Mouse (Mus musculus) lung, adult 2 months (tissue): ENCODE data around the gene Fstl4. TPM values are rescaled to one million over a fixed set of nuclear protein-coding genes. Genes with fewer than 3 reads are reported as not detected.

Experiments
- DNase-seq: peaks from one replicate; pipeline ENCODE4 v3.0.0; 2022
- H3K4me1 ChIP-seq: fragments of 200-500 bp; 2 replicates; pipeline ENCODE4 v1.6.1; 2011; ENCODE audit warnings: low read length; ENCODE audit not compliant: control insufficient read depth, insufficient read depth
- H3K4me3 ChIP-seq: fragments of 200-500 bp; replicated peaks from 2 replicates; pipeline ENCODE3; 2011; ENCODE audit warnings: low read depth, mild to moderate bottlenecking, control low read depth, low read length; ENCODE audit errors: extremely low read depth
- CTCF ChIP-seq: fragments of 200-500 bp; IDR thresholded peaks from 2 replicates; pipeline ENCODE4 v1.5.1; 2011; ENCODE audit warnings: mild to moderate bottlenecking, low read length, control low read depth; ENCODE audit not compliant: insufficient read depth
- POLR2A ChIP-seq: fragments of 200-500 bp; IDR thresholded peaks from 2 replicates; pipeline ENCODE4 v1.6.1; 2011; ENCODE audit warnings: low read depth, mild to moderate bottlenecking, control low read depth, low read length, borderline replicate concordance; ENCODE audit errors: extremely low read depth
- WGBS: fragments of 180-500 bp; shearing (Covaris S2); methylation state at CpG from one replicate; pipeline ENCODE4 v1.1.7; 2018; 5-methylcytosine and 5-hydroxymethylcytosine counted together
- polyA plus RNA-seq: library from polyadenylated mRNA; depleted of rRNA; stranded (reverse); fragments of >200 nt; gene quantifications from 2 replicates; pipeline ENCODE4 v1.2.3, GENCODE M21; 2012

The Fstl4 gene
- polyA plus RNA-seq, 1 experiment, result 0.56 TPM

- peak; percentile 11 for DNase-seq
- TF ChIP-seq CTCF, result peak; percentile 28
- no peak for TF ChIP-seq POLR2A
- Histone ChIP-seq H3K4me1 (no peaks in the 10 kb centered on the region), H3K4me3 (no peak overlapping the region)
- 2% methylated on average over 21 of the region's 21 CpGs for WGBS
These were observed 1.3 kb downstream of the Fstl4 start for GRCm38 (mm10) chr11:52765678-52766254.

- DNase-seq, result no peak
These were observed 3.5 kb downstream of the Fstl4 start for GRCm38 (mm10) chr11:52767921-52768320.

GRCm38 (mm10) chr11:52773073-52773472, 8.6 kb downstream of the Fstl4 start:
- Histone ChIP-seq H3K4me3 (no peak overlapping the region), H3K4me1 (no peaks in the 10 kb centered on the region)
- TF ChIP-seq POLR2A (no peak), CTCF (no peak)
- no peak for DNase-seq
- 70% methylated on average over 3 of the region's 3 CpGs for WGBS

More at GRCm38 (mm10) chr11:52767921-52768320, 3.5 kb downstream of the Fstl4 start:
- TF ChIP-seq POLR2A, result no peak
- TF ChIP-seq CTCF, result no peak
- no peak overlapping the region for H3K4me3 ChIP-seq
- 75% methylated on average over 3 of the region's 3 CpGs for WGBS
- H3K4me1 ChIP-seq, result no peaks in the 10 kb centered on the region

GRCm38 (mm10) chr11:52775291-52775690, 10.9 kb downstream of the Fstl4 start:
- H3K4me1 ChIP-seq, result no peaks in the 10 kb centered on the region
- WGBS, result 91% methylated on average over 3 of the region's 3 CpGs
- TF ChIP-seq CTCF (no peak), POLR2A (no peak)
- H3K4me3 ChIP-seq, result no peak overlapping the region
- no peak for DNase-seq

GRCm38 (mm10) chr11:52782426-52782825, 18.0 kb downstream of the Fstl4 start:
- H3K4me3 ChIP-seq, result no peak overlapping the region
- H3K4me1 ChIP-seq, result no peaks in the 10 kb centered on the region
- TF ChIP-seq CTCF (no peak), POLR2A (no peak)
- WGBS, result 79% methylated on average over 5 of the region's 5 CpGs
- DNase-seq, result no peak

GRCm38 (mm10) chr11:52794331-52794730, 29.9 kb downstream of the Fstl4 start:
- Histone ChIP-seq H3K4me1 (no peaks in the 10 kb centered on the region), H3K4me3 (no peak overlapping the region)
- DNase-seq, result no peak
- TF ChIP-seq CTCF (no peak), POLR2A (no peak)
- whole genome bisulfite sequencing, result 69% methylated on average over 5 of the region's 5 CpGs

GRCm38 (mm10) chr11:52809542-52809941, 45.1 kb downstream of the Fstl4 start:
- WGBS, result 62% methylated on average over 2 of the region's 2 CpGs
- DNase-seq, result no peak
- no peak overlapping the region for H3K4me3 ChIP-seq
- no peak for TF ChIP-seq POLR2A
- no peak for TF ChIP-seq CTCF
- H3K4me1 ChIP-seq, result no peaks in the 10 kb centered on the region

GRCm38 (mm10) chr11:52816004-52816403, 51.6 kb downstream of the Fstl4 start:
- TF ChIP-seq POLR2A, result no peak
- TF ChIP-seq CTCF, result no peak
- WGBS, result 73% methylated on average over 4 of the region's 4 CpGs
- Histone ChIP-seq H3K4me3 (no peak overlapping the region), H3K4me1 (no peaks in the 10 kb centered on the region)
- no peak for DNase-seq

GRCm38 (mm10) chr11:52820336-52820905, 56.0 kb downstream of the Fstl4 start:
- Histone ChIP-seq H3K4me1 (no peaks in the 10 kb centered on the region), H3K4me3 (no peak overlapping the region)
- WGBS, result 21% methylated on average over 2 of the region's 2 CpGs
- TF ChIP-seq POLR2A (no peak), CTCF (no peak)
- DNase-seq, result no peak

GRCm38 (mm10) chr11:52826591-52826990, 62.2 kb downstream of the Fstl4 start:
- no peak overlapping the region for H3K4me3 ChIP-seq
- no peak for TF ChIP-seq POLR2A
- no peak for TF ChIP-seq CTCF
- 80% methylated on average over 2 of the region's 2 CpGs for WGBS
- H3K4me1 ChIP-seq, result no peaks in the 10 kb centered on the region
- DNase-seq, result no peak
